Mouse (Mus musculus) ovary, postnatal 10 days (tissue): ENCODE results near the gene Hras.

Experiments used
- DNase-seq: peaks from one replicate; pipeline ENCODE4 v3.0.0; 2022; ENCODE audit warnings: low spot score

The Hras gene

GRCm38 (mm10) chr7:141175068-141175467 lies 18.7 kb downstream of the Hras start:
- no peak for DNase-seq

- no peak for DNase-seq
Observed at GRCm38 (mm10) chr7:141173323-141173850, 20.4 kb downstream of the Hras start.

- peak; percentile 81 for DNase-seq
Observed at GRCm38 (mm10) chr7:141172116-141173006, 21.4 kb downstream of the Hras start, which contains the start of gene Rnh1. Rnh1 (minus strand) TSS chr7:141172857.

GRCm38 (mm10) chr7:141169866-141170265 lies 23.9 kb downstream of the Hras start:
- DNase-seq: no peak

GRCm38 (mm10) chr7:141169300-141169699 lies 24.5 kb downstream of the Hras start:
- DNase-seq: no peak

- DNase-seq: peak; percentile 41
Observed at GRCm38 (mm10) chr7:141168518-141168953, 25.3 kb downstream of the Hras start.

GRCm38 (mm10) chr7:141167901-141168517 lies 25.8 kb downstream of the Hras start:
- no peak for DNase-seq

GRCm38 (mm10) chr7:141164850-141165249 lies 29.0 kb downstream of the Hras start:
- no peak for DNase-seq

- DNase-seq: no peak
Observed at GRCm38 (mm10) chr7:141164397-141164796, 29.4 kb downstream of the Hras start.

GRCm38 (mm10) chr7:141155362-141155761 lies 38.4 kb downstream of the Hras start:
- no peak for DNase-seq

GRCm38 (mm10) chr7:141148639-141149038 lies 45.2 kb downstream of the Hras start:
- DNase-seq: no peak

GRCm38 (mm10) chr7:141147044-141147443 lies 46.8 kb downstream of the Hras start:
- no peak for DNase-seq

- no peak for DNase-seq
Observed at GRCm38 (mm10) chr7:141146043-141146595, 47.7 kb downstream of the Hras start.

- no peak for DNase-seq
Observed at GRCm38 (mm10) chr7:141145403-141145802, 48.4 kb downstream of the Hras start.

- DNase-seq: no peak
Observed at GRCm38 (mm10) chr7:141144650-141145049, 49.2 kb downstream of the Hras start.

- no peak for DNase-seq
Observed at GRCm38 (mm10) chr7:141143861-141144260, 49.9 kb downstream of the Hras start.

- DNase-seq: no peak
Observed at GRCm38 (mm10) chr7:141143112-141143511, 50.7 kb downstream of the Hras start.

GRCm38 (mm10) chr7:141141326-141141725 lies 52.5 kb downstream of the Hras start:
- no peak for DNase-seq
